Mouse (Mus musculus) CH12.LX (cell line): ENCODE data around the gene Creb3l2.

ENCODE experiments used
- CHD1 ChIP-seq: IDR thresholded peaks from 2 replicates; pipeline ENCODE4 v1.6.1; 2012; ENCODE audit warnings: low read depth, low read length, improper control_type of control experiment, inconsistent platforms
- CTCF ChIP-seq, 2 experiments: IDR thresholded peaks in 1 of 2; conservative IDR thresholded peaks in 1 of 2; 2 replicates each; pipeline ENCODE4 v1.5.1; 2011 to 2012; ENCODE audit warnings: low read depth in 2 of 2, low read length in 2 of 2, improper control_type of control experiment in 1 of 2, inconsistent platforms in 1 of 2, mild to moderate bottlenecking in 1 of 2, moderate library complexity in 1 of 2
- ELF1 ChIP-seq: IDR thresholded peaks from 2 replicates; pipeline ENCODE4 v1.6.1; 2014; ENCODE audit warnings: low read depth, mild to moderate bottlenecking, inconsistent platforms, low read length, improper control_type of control experiment
- EP300 ChIP-seq: IDR thresholded peaks from 2 replicates; pipeline ENCODE4 v1.6.1; 2011; ENCODE audit warnings: low read length, improper control_type of control experiment
- HCFC1 ChIP-seq: IDR thresholded peaks from 2 replicates; pipeline ENCODE4 v1.6.1; 2012; ENCODE audit warnings: low read depth, mild to moderate bottlenecking, inconsistent platforms, low read length, improper control_type of control experiment
- JUND ChIP-seq: conservative IDR thresholded peaks from 2 replicates; pipeline ENCODE4 v1.6.1; 2011; ENCODE audit warnings: low read depth, low read length, improper control_type of control experiment
- KAT2A ChIP-seq: IDR thresholded peaks from 2 replicates; pipeline ENCODE4 v1.6.1; 2012; ENCODE audit warnings: low read length, improper control_type of control experiment, inconsistent platforms; ENCODE audit not compliant: insufficient replicate concordance
- MEF2A ChIP-seq: IDR thresholded peaks from 2 replicates; pipeline ENCODE4 v1.6.1; 2014; ENCODE audit warnings: low read depth, mild to moderate bottlenecking, inconsistent platforms, low read length, improper control_type of control experiment, borderline replicate concordance
- POLR2A ChIP-seq: IDR thresholded peaks from 2 replicates; pipeline ENCODE4 v1.6.1; 2011; ENCODE audit warnings: low read depth, mild to moderate bottlenecking, improper control_type of control experiment, low read length
- POLR2AphosphoS2 ChIP-seq: IDR thresholded peaks from 2 replicates; pipeline ENCODE4 v1.6.1; 2011; ENCODE audit warnings: low read depth, low read length, improper control_type of control experiment
- UBTF ChIP-seq: IDR thresholded peaks from 2 replicates; pipeline ENCODE4 v1.6.1; 2012; ENCODE audit warnings: low read depth, mild to moderate bottlenecking, inconsistent platforms, low read length, improper control_type of control experiment, moderate library complexity
- ZC3H11A ChIP-seq: IDR thresholded peaks from 2 replicates; pipeline ENCODE4 v1.6.1; 2012; ENCODE audit warnings: low read depth, mild to moderate bottlenecking, inconsistent platforms, low read length, improper control_type of control experiment
- ZKSCAN1 ChIP-seq: IDR thresholded peaks from 2 replicates; pipeline ENCODE4 v1.6.1; 2012; ENCODE audit warnings: low read depth, inconsistent platforms, low read length, improper control_type of control experiment, borderline replicate concordance

DNA sequence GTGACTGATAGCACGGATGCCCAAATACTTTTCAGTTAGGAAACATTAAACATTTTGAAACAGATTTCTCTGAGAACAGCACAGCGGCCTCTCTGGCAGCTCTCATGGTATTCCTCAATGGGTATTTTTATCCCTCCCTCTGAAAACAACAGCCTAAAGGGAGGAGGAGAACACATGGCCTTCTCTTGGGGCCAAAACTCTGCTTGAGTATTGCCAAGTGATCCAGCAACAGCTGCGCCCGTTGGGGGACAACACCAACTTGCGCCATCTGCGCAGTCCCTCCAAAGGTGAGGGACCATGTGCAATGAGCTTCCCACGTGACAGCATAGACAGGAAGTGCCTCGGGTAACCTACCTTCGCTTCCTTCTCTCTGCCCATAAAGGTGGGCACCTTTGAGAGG, 119.9 kb downstream of the Creb3l2 start:
- TF ChIP-seq ZKSCAN1 (no peak), CTCF (conservative IDR thresholded peaks at IDR 0.05 in 1 of 2, IDR thresholded peaks at IDR 0.05 in 1 of 2; ENCODE audit: low read depth in 2 of 2, low read length in 2 of 2) (no peak), CHD1 (no peak), POLR2AphosphoS2 (no peak), POLR2A (no peak), KAT2A (no peak), EP300 (no peak), ELF1 (no peak), ZC3H11A (no peak), HCFC1 (no peak), MEF2A (no peak), UBTF (no peak), JUND (no peak)
